Mouse (Mus musculus): ENCODE data around the gene Ldah. TPM values are rescaled to one million over a fixed set of nuclear protein-coding genes. Genes with fewer than 3 reads are reported as not detected.
A peak's percentile ranks its signal among the peaks of the same experiment; 100 is the strongest.

Ldah gene
- polyA plus RNA-seq, 1 experiment from 2014 or later, result 60.4 TPM

DNA sequence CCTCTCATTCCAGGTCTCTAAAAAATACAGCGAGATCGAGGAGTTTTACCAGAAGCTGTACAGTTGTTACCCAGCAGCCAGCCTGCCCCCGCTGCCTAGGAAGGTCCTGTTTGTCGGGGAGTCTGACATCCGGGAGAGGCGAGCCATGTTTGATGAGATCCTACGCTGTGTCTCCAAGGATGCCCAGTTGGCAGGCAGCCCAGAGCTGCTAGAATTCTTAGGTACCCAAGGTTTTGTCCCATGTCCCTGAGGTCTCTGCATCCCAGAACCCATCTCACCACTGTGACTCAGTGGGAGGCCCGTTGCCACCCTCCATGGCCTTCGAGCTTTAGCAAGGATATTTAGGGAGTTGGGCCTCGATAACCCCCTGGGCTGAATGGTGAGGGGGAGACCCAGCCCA lies 113.6 kb downstream of the Ldah start:
- H3K9ac ChIP-seq, result no peak overlapping the region
- no peak for ATAC-seq (replicated peaks; ENCODE audit: low FRiP score)
- H3K4me2 ChIP-seq, result no peak overlapping the region
- no peaks in the 10 kb centered on the region for H3K27me3 ChIP-seq
- H3K27ac ChIP-seq, result no peak overlapping the region
- 85% methylated on average over 10 of the region's 10 CpGs for WGBS
- H3K36me3 ChIP-seq, result peaks cover 51% of the 10 kb centered on the region
- no peak overlapping the region for H3K4me3 ChIP-seq (replicated peaks)
- no peaks in the 10 kb centered on the region for H3K9me3 ChIP-seq (replicated peaks)
- H3K4me1 ChIP-seq, result 0 out of 2 replicates have a peak, but pooled peaks cover 6% of the 10 kb centered on the region

GRCm38 (mm10) chr12:8324086-8324485 lies 116.2 kb downstream of the Ldah start:
- no peaks in the 10 kb centered on the region for H3K27me3 ChIP-seq
- H3K9ac ChIP-seq, result no peak overlapping the region
- WGBS, result 87% methylated on average over 10 of the region's 10 CpGs
- H3K4me3 ChIP-seq (replicated peaks), result no peak overlapping the region
- ATAC-seq (replicated peaks; ENCODE audit: low FRiP score), result no peak
- H3K36me3 ChIP-seq, result peaks cover 37% of the 10 kb centered on the region
- H3K4me2 ChIP-seq, result no peak overlapping the region
- no peak overlapping the region for H3K27ac ChIP-seq
- no peaks in the 10 kb centered on the region for H3K9me3 ChIP-seq (replicated peaks)
- 0 out of 2 replicates have a peak, but pooled peaks cover 9% of the 10 kb centered on the region for H3K4me1 ChIP-seq

DNA sequence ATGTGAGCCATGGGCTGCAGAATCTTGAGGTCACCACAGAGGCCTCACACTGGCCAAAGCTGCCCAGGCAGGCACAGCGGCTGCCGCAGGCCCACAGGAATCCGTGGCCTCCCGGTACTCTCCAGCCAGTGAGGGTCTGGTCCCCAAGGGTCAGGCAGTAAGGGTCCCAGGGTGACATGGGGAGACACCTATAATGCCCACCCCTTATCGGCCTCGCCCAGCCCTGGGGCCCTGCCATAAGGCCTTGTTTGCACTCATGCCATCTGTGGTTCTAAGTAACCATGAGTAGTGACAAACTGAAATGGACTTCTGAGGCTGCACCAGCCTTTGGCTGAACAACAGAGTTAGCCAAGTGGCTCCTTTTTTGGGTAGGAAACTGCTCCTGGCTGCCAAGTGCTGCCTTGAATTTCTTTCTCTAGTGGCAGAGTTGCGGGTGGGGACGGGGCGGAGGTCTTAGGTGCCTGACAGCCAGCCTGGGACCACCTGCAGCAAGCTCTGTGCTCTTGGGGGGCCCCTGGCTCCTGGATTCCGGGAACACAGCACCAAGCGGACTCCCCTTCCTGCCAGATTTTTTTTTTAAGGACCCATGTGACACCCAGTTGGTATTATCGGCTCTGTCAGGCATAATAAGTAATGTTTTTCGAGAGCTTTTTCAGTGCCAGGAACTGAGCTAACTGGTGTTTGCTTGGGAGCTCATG lies 117.5 kb downstream of the Ldah start:
- Histone ChIP-seq H3K4me3 (replicated peaks) (no peak overlapping the region), H3K36me3 (peaks cover 44% of the 10 kb centered on the region), H3K4me1 (peaks cover 7% of the 10 kb centered on the region; the same call in 1 of the 2 replicates), H3K27ac (no peak overlapping the region), H3K27me3 (no peaks in the 10 kb centered on the region), H3K4me2 (no peak overlapping the region), H3K9me3 (replicated peaks) (no peaks in the 10 kb centered on the region), H3K9ac (no peak overlapping the region)
- 85% methylated on average over 13 of the region's 13 CpGs for WGBS
- ATAC-seq (replicated peaks; ENCODE audit: low FRiP score), result no peak

DNA sequence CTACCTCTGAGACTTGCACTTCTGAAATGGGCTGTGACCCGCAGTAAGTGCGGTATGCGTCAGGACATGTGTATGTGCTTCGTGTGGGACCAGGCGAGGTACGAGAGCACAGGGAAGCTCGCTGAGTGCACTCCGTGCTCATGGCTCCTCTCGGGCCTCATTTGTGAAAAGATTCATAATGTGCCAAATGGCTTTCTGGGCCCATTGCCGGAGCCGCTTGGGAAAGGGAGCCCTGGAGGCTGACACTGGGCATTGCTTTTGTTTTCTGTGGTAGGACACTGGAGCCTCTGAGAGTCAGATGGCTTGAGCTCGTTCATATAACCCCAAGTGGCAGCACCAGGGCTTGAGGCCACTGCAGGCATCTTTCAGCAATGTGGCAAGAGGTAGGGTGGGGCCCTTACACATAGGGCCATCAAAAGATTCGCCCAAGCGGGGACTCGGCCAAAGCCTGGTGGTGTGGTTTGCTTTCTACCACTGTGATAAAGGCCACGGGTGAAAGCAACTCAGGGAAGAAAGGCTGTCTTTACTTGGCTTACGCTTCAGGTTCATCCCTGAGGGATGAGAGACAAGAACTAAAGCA lies 118.1 kb downstream of the Ldah start:
- no peak overlapping the region for H3K27ac ChIP-seq

GRCm38 (mm10) chr12:8326825-8327674 lies 119.1 kb downstream of the Ldah start:
- Histone ChIP-seq H3K4me2 (no peak overlapping the region), H3K27ac (no peak overlapping the region)
- WGBS, result 39% methylated on average over 17 of the region's 17 CpGs

More for the DNA sequence above, 118.1 kb downstream of the Ldah start:
- peaks cover 11% of the 10 kb centered on the region for H3K4me1 ChIP-seq
- ATAC-seq (replicated peaks; ENCODE audit: low FRiP score), result no peak
- no peak overlapping the region for H3K4me3 ChIP-seq (replicated peaks)
- WGBS, result 93% methylated on average over 17 of the region's 17 CpGs
- H3K27me3 ChIP-seq, result no peaks in the 10 kb centered on the region
- no peak overlapping the region for H3K9ac ChIP-seq
- H3K4me2 ChIP-seq, result no peak overlapping the region
- no peaks in the 10 kb centered on the region for H3K9me3 ChIP-seq (replicated peaks)
- peaks cover 39% of the 10 kb centered on the region for H3K36me3 ChIP-seq

DNA sequence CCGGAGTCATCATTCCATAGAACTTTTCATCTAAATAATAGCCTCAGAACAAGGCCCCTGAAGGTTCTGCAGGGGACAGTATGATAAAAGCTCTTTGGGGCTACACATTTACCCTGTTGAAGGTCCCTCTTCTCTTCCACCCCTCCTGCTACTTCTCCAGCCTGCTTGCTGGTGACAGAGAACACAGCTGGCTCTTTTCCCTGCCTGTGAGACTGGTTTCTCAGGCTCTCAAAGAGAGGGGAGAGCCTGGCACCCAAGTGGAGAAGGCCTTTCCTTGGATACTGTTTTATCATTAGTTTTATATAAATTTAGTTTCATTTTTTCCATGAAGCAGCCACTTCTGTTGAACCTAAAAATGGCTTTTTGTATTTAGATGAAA lies 119.8 kb downstream of the Ldah start:
- no peak overlapping the region for H3K4me2 ChIP-seq
- ATAC-seq (replicated peaks; ENCODE audit: low FRiP score), result no peak
- H3K27ac ChIP-seq, result no peak overlapping the region
- no peaks in the 10 kb centered on the region for H3K27me3 ChIP-seq
- H3K36me3 ChIP-seq, result peaks cover 24% of the 10 kb centered on the region
- no peaks in the 10 kb centered on the region for H3K9me3 ChIP-seq (replicated peaks)
- 68% methylated on average over 1 of the region's 1 CpGs for WGBS
- H3K9ac ChIP-seq, result no peak overlapping the region
- H3K4me1 ChIP-seq, result peaks cover 24% of the 10 kb centered on the region
- no peak overlapping the region for H3K4me3 ChIP-seq (replicated peaks)

More at GRCm38 (mm10) chr12:8326825-8327674, 119.1 kb downstream of the Ldah start:
- H3K4me3 ChIP-seq (replicated peaks), result no peak overlapping the region
- peak; percentile 75 for ATAC-seq (replicated peaks; ENCODE audit: low FRiP score)
- no peak overlapping the region for H3K9ac ChIP-seq
- peaks cover 21% of the 10 kb centered on the region for H3K4me1 ChIP-seq
- H3K27me3 ChIP-seq, result no peaks in the 10 kb centered on the region
- H3K9me3 ChIP-seq (replicated peaks), result no peaks in the 10 kb centered on the region
- H3K36me3 ChIP-seq, result peaks cover 30% of the 10 kb centered on the region

DNA sequence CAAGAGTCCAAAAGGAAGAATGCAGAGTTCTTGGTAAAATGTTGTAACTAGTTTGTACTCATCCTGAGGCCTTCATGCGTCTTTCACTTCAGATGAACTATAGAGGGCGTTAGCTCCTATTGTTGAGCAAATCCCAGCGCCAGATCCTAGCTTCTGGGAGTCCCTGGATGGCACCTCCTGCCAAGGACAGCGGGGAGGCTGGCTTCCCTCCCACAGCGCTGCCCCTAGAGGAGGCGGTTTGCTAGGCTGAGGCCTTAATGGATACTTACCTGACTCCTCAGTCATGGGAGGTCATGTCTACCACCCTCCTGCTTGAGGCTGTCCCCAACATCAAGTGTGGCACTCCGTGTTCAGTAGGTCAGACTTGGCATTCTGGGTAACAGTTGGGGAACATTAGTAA lies 121.3 kb downstream of the Ldah start:
- Histone ChIP-seq H3K9ac (no peak overlapping the region), H3K36me3 (peaks cover 24% of the 10 kb centered on the region), H3K4me1 (peaks cover 25% of the 10 kb centered on the region), H3K9me3 (replicated peaks) (no peaks in the 10 kb centered on the region), H3K27me3 (no peaks in the 10 kb centered on the region), H3K27ac (no peak overlapping the region), H3K4me2 (no peak overlapping the region), H3K4me3 (replicated peaks) (no peak overlapping the region)
- ATAC-seq (replicated peaks; ENCODE audit: low FRiP score), result no peak
- 93% methylated on average over 7 of the region's 7 CpGs for WGBS

DNA sequence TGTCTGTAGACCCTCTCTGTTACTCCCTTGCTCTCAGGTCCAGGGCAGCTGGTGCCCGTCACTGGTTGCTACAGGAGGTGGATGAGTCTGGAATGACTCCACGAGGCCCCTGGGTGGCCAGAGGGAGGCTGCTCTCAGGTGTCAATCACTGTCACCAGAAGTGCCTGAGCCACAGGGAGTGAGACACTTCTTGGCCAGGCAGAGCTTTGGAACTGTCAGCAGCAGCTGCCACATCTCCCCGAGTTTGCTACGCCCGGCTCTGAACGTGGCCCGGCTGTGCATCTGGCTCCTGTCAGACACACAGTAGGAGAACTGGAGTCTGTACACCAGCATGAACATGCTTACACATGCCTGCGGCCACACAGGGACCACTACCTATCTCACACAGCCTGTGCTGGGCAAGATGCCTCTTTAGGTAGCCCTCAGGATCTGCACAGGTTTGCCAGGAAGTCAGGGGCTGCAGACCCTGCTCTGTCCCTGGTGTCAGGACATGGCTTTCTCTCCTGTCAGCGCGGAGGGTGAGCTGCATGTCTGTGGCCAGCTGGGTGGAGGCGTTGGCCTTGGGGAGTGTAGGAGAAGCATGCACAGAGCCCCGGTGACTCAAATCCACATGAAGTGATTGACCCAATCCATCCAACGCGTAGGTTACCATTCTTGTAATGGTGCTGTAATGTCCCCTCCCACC lies 123.7 kb downstream of the Ldah start:
- Histone ChIP-seq H3K9ac (no peak overlapping the region), H3K4me2 (no peak overlapping the region), H3K4me1 (peaks cover 26% of the 10 kb centered on the region), H3K9me3 (replicated peaks) (no peaks in the 10 kb centered on the region), H3K27me3 (no peaks in the 10 kb centered on the region), H3K4me3 (replicated peaks) (no peak overlapping the region), H3K27ac (peak overlapping the region; percentile 5), H3K36me3 (peaks cover 22% of the 10 kb centered on the region; the same call in 1 of the 2 replicates)
- 37% methylated on average over 14 of the region's 14 CpGs for WGBS
- peak; percentile 69 for ATAC-seq (replicated peaks; ENCODE audit: low FRiP score)

GRCm38 (mm10) chr12:8332174-8332542 lies 124.3 kb downstream of the Ldah start:
- Histone ChIP-seq H3K9ac (no peak overlapping the region), H3K4me2 (no peak overlapping the region), H3K36me3 (peaks cover 27% of the 10 kb centered on the region), H3K4me1 (peaks cover 24% of the 10 kb centered on the region), H3K27ac (no peak overlapping the region; the same call in 1 of the 2 replicates), H3K27me3 (no peaks in the 10 kb centered on the region), H3K9me3 (replicated peaks) (no peaks in the 10 kb centered on the region), H3K4me3 (replicated peaks) (no peak overlapping the region)
- ATAC-seq (replicated peaks; ENCODE audit: low FRiP score), result peak; percentile 30
- WGBS, result 31% methylated on average over 5 of the region's 5 CpGs

DNA sequence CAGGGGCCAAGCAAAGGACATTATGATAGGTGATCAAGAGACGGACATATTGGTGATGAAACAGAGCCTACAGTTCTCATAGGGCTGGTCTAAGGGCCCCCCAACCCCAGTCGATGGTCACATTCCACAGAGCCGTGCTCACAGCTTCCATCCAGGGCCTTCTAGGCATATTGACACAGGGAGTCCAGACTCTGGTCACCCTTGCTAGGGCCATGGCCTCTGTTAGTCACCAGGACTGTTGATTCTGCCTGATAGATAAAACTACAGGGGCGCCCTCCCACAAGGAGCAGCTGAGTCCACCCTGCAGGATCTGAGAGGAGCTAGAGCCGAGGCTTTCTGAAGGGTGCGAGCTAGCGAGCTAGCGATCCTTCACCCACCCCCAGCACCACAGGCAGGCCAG lies 125.7 kb downstream of the Ldah start:
- no peak for ATAC-seq (replicated peaks; ENCODE audit: low FRiP score)
- Histone ChIP-seq H3K4me3 (replicated peaks) (no peak overlapping the region), H3K9ac (no peak overlapping the region), H3K4me1 (peaks cover 25% of the 10 kb centered on the region), H3K27ac (no peak overlapping the region), H3K9me3 (replicated peaks) (no peaks in the 10 kb centered on the region), H3K4me2 (no peak overlapping the region), H3K36me3 (peaks cover 41% of the 10 kb centered on the region), H3K27me3 (no peaks in the 10 kb centered on the region)
- 87% methylated on average over 8 of the region's 8 CpGs for whole genome bisulfite sequencing

- Histone ChIP-seq H3K4me2 (no peak overlapping the region), H3K4me1 (peaks cover 26% of the 10 kb centered on the region), H3K9me3 (replicated peaks) (no peaks in the 10 kb centered on the region), H3K9ac (no peak overlapping the region), H3K4me3 (replicated peaks) (no peak overlapping the region), H3K27me3 (no peaks in the 10 kb centered on the region), H3K27ac (no peak overlapping the region), H3K36me3 (peaks cover 40% of the 10 kb centered on the region)
- no peak for ATAC-seq (replicated peaks; ENCODE audit: low FRiP score)
- whole genome bisulfite sequencing, result 64% methylated on average over 4 of the region's 4 CpGs
These were observed 126.4 kb downstream of the Ldah start for GRCm38 (mm10) chr12:8334261-8334660.

Measured in kidney, embryonic 15.5 days (tissue).